Mouse (Mus musculus) right cerebral cortex, adult 2 months (tissue): ENCODE results near the gene Prss16.

Source experiments
- DNase-seq, 2 experiments: peaks; one replicate each; pipeline ENCODE4 v3.0.0; 2021 to 2022; ENCODE audit warnings: low spot score in 2 of 2

Gene Prss16

DNA sequence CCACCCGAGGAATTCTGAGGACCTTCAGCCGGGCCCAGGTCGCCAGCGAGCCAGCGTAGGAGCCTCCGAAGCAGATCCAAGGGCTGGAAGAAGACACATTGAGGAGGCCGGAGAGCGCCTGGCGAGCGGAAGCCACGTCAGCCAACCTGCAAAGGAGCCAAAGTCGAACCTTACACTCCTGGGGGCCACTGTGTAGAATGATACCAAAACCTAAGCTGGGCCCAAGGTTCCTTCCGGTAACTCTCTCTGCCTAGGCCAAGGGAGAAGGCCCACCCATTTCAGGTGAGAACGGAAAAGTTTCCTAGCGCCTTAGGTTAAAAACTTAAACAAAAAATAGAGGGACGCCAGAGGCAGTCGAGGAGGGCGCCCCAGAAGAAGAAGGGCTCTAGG, 2.4 kb downstream of the Prss16 start:
- no peak for DNase-seq

DNA sequence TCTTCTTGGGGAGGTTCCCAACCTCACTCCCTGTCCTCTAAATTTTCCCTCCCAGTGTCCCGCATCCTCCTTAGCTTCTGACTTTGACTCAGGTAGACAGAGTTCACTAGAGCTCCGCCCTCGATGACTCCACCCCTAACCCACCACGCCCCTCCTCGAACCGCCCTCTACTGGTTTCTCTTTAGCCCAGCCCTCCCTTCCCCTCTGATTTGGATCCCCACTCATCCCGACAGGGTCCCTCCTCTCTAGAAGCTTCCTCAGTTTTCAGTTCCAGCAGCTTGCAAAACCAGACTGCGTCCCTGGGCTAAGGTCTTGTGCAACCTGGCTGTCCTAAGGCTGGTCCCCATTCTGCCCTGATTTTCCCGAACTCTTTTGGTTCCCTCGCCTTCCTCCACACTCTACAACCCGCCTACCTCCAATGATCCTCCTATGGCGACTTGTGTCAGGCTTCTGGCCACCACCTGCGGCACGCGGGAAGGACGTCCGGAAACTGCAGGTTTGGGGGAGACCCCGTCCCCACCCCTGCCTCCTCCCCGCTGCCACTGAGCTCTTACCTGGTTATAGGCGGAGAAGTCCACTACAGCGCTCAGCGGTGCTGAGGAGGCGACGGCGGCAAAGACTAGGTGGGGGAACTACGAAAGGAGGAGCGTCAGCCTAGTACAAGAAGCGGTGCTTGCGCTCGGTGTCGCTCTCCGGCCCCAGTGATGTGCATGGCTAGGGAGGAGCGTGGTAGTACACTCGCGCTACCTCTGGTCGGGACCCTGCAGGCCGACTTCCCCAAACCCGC, 3.0 kb downstream of the Prss16 start:
- DNase-seq, result no peak

DNA sequence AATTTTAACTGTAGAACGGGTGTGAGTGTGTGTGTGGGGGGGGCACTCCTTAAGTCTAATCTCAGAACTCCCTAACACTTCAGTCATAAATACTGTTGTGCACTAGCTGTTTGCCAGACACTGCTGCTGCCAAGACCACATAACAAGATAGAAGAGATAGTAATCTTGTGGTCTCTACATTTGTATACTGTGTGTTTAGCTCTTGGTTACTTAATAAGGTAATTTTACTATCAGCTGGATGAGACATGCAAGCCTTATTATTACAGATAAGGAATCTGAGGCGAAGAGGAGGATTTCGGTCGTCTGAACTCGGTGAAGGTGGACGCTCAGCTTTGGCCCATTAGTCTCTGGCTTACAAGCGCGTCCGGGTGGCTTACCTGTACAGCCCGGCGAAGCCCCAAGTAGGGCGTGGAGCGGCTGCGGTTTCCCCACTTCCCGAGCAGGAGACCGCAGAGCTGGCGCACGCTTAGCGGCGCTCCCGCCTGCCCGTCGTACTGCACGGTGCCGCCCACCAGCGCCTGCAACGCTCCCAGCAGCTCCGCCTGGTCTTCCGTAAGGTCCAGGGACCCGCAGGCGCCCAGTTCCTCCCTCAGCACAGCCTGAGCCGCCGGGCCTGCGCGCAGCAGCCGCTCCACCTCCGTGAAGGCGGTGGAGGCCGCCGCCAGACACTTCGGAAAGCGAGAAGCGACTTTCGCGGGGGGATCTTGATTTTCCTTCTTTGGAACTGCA, 3.8 kb downstream of the Prss16 start:
- DNase-seq, result no peak

DNA sequence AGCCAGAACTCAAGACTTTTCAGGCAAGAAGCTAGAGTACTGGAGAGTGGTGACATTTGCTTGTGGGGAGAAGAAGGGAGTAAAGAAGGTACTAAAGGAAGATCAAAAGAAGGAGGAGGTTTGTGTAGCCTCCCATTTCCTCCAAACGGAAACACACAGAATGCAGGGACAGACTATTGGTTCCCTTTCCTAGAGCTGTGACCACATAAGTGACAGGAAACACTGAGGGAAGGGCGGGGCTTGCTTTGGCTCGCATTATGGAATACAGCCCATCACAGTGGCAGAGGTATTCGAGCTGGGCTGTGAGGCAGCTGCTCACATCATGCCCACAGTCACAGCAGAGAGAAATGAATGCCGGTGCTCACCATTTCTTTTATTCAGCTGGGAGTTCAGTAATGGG, 7.7 kb downstream of the Prss16 start:
- DNase-seq, result no peak

DNA sequence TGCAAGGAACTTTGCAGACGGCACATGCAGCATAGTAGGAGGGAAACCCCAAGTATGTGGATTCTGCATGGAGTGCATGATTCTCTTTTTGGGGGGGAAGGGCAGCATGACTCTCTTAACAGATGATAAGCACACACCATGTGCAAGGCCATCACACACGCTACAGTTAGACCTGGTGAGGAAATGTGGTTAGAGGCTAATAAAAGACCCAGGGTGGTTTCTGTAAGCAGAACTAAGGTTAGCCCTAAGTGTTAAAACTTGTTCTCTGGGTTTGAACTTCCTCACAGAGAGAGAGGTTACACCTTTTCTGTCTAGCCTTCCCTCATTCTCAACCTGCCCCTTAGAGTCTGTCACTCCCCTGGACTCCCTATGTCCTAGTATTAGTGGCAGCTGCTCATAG, 8.2 kb downstream of the Prss16 start:
- DNase-seq, result no peak

DNA sequence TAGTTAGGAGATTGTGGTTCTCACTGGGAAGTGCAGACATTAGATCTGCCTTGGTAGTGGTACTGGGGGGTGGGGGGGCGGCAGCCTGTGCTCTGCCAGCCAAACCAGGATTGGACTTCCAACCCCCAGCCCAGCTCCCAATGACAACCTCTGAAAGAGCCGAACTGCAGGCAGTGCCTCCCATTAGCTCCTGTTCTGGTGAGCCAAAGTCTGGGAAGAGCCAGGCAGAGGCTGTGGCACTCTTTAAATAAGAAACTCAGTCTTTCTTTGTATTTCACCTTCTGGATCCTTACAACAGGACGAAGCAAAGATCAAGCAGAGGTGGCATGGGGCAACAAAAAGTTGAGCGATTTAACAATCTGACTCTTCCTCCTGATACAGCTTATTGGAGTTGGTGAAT, 10.4 kb downstream of the Prss16 start:
- no peak for DNase-seq

DNA sequence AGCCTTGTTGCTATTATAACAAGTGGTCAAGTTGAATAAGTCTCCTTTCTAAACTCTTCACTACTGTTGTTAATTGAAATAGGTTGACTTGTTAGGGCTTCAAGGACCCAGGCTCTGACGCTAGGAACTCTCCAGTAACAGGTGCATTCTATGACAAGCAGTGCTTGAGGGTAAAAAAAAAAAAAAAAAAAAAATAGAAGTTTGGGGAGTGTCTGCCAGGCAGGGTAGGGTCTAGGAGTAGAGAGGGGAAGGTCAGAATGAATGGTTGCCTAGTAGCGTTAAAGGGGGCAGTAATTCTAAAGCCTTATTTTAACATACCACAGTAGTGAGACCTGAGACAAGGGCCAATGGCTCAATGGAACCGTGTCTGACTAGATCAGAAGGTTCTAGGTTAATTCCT, 11.1 kb downstream of the Prss16 start:
- DNase-seq, result no peak

DNA sequence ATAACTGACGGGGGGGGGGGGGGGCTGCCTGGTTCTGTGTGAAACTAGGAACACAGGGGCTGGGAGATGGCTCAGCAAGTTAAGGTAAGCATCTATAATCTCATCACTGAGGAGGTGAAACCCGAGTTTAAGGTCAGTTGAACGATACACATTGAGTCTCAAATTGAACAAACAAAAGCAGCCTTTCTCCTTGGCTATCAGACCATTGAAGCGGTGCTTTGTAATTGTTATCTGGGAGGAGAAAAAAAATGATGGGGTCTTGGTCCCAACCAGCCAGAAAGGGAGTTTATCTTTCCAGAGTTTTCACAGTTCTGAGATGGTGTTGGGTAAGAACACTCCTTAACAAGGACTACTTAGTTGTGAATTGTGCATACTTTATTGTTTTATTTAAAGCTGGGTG, 11.7 kb downstream of the Prss16 start:
- DNase-seq, result no peak

DNA sequence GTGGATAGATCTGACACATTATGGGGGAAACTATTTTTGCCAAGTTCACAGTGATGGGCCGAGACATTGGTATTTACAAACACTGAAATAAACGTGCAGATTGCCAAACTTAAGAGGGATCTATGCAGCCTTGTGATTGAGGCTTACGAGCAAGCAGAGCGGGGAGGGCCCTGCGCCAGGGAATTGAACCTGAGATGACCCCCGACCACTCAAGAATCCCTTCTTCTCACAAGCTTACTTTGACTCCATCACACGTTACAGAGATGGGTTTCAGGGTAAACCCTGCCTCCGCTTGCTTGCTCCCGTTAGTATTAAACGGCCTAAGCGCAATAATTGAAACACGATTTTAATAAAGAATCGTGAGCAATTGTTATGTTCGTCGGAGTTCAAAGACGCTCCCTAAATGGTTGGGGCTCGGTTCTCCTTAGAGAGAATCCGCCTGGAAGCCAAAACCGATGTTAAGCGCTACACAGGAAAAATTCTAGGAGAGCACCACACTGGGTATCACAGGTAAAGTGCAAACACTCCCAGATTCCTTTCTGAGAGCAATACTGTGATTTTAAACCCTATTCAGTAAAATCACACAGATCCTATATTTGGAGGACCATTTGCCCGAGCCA, 12.2 kb downstream of the Prss16 start:
- DNase-seq, result no peak

DNA sequence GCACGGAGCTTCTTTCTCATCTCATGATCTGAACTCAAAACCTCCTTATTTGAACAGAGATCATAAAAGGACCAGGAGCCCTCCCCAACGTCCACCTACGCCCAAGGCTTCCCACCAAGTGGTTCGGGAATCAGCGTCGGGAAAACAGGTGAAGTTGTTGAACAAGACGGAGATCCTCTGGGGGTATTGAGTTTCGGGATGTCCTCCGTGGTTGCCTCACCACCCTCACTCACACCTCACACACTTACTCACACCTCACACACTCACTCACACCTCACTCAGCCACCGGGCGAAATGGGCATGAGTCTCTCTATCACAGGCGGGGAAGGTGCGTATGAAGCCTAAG, 12.7 kb downstream of the Prss16 start:
- no peak for DNase-seq

DNA sequence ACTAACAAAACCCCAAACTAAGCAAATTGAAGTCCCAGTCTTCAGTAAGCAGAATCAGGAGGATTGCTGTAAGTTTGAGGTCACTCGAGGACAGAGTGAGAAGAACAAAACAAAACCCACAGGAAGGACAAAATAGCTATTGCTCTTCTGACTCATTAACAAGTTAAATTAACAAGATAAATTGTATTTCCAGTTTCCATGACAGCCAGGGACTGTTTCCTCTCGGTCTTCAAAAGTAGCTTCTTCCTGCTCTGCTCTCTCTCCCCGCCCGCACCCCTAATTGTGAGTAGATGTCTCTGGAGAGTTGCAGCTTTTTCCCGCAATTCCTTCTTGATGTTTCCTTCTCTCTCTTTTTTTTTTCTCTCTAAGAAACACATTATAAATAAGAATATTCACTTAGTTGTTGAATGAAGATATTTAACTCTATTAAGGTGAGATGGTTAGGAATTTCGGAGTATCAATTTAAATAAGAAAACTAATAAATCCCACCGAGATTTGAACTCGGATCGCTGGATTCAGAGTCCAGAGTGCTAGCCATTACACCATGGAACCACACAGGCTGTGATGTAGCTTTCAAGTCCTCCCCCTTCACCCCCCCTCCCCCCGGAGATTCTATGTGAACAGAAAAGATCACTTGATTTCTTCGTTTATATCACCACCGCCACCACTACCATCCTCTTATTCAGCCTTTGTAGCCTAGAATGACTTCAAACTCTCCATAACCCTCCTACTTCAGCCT, 13.3 kb downstream of the Prss16 start:
- no peak for DNase-seq

DNA sequence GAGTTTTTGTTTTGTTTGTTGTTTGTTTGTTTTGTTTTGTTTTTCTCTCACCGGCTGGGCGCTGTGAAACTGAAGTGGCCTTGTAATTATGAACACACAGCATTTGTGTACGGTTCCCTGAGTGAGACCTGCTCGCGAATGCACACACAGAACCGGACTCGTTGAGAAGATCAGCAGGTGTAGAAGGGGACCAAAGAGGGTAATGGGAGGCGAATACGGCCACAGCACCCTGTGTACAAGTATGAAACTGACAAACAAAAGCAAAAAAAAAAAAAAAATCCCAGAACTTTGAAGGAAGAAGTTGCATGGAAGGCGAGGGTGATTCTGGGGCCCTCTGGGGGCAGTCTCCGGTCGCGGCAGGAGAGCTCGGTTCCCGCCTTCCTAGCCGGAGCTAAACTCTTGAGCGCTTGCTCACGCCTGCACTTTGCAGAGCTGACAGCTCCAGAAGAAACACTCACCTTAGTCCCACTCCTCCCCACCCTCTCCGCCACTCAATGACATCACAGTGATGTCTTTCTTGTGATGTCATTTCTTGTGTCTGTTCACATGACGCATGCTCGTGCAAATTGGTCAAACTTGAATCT, 14.1 kb downstream of the Prss16 start:
- DNase-seq, result no peak

DNA sequence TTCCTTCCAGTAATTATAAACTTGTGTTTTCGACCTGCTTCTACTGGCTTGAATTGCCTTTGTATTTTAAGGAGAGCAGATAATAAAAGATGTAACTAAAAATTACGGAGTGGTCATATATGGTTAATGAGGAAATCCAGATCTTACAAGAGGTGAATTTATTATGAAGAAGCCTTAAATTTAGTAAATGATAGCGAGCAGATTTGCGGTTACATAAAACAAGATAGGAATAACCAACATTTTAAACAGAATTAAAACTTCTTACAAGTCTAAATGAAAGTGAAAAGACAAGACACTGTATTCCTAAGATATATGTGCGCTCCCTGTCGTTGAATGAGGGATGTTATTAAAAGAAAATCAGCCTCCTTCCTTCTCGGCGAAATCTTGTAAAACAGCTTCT, 14.6 kb downstream of the Prss16 start:
- no peak for DNase-seq

DNA sequence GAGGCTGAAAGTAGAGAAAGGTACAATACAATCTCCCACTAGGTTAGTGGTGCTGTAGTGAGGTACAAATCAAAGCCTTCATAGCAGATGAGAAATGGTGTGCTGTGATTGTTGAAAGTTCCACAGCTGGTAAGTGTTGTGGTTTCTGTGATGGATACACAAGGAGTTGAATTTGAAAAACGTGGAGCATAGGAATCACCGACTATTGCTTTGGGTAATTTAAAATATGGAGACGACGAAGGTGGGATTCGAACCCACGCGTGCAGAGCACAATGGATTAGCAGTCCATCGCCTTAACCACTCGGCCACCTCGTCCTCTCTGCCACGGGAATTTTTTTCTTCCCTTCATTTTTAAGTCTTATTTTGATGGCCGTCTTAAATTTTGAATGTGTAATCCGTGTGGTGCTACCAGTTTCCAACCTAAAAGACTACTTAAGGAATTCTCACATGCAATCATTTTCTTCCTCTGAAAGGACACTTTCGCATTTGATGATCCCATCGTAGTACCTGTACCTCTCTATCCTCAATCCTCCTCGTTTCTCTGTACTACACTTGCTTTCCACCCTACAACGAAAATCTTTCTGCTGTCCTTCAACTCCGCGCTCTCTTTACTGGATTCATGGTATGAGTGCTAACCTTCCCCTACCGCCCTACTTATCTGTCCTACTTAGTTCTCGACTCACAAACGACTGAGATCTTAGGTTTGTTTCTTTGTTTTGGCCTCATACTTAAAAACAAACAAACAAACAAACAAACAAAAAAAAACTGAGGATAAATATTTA, 15.4 kb downstream of the Prss16 start:
- peak; percentile 53 to 62 for DNase-seq

DNA sequence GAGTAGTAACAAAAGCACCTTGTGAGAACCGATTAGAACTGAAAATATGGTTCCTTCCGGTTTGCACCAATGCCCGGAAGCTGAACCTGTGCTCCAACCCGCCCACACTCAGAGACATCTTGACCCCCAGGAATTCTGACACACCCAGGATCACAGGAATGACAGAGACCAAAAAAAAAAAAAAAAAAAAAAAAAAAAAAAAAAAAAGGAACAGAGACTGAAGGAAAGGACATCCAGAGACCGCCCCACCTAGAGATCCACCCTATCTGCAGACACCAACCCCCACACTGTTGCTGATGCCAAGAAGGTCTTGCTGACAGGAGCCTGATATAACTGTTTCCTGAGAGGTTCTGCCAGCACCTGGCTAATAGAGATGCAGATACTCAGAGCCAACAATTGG, 17.0 kb downstream of the Prss16 start:
- no peak for DNase-seq

DNA sequence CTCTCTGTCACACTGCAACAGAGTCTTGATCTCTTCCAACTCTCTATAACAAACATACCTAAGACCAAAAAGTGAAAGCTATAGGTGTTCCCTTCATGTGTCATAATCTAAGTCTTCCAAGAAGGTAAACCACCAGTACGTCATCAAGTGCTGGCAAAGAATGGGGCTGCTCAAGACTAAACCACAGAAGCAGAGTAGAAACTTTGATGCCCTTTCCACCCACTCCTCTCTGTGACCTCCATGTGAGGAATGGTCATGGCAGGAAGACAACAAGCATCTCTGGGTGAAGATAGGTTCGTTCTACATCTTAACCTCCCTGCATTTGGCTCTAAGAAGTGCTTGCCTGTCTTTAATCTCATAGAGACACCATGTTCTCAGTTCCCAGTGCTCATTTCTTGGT, 25.1 kb downstream of the Prss16 start:
- DNase-seq, result no peak

DNA sequence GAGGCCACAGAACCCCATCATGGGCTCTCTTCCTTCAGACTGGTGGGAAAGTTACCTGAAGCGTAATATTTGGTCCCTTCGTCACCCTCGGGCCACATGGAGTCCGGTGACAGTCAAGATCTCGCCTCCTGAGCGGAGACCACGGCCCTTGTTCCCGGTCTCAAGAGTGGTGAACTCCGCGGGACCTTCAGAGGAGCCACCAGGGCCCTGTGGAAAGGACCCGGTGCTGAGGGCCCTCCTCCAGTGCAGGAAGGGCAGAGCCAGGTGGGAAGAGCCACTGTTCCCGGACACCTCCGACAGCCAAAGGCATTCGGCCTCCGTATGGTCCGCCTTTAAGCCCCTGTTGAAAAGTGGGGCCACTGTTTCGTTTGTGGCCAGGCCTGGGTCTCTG, 27.7 kb downstream of the Prss16 start:
- DNase-seq, result no peak

DNA sequence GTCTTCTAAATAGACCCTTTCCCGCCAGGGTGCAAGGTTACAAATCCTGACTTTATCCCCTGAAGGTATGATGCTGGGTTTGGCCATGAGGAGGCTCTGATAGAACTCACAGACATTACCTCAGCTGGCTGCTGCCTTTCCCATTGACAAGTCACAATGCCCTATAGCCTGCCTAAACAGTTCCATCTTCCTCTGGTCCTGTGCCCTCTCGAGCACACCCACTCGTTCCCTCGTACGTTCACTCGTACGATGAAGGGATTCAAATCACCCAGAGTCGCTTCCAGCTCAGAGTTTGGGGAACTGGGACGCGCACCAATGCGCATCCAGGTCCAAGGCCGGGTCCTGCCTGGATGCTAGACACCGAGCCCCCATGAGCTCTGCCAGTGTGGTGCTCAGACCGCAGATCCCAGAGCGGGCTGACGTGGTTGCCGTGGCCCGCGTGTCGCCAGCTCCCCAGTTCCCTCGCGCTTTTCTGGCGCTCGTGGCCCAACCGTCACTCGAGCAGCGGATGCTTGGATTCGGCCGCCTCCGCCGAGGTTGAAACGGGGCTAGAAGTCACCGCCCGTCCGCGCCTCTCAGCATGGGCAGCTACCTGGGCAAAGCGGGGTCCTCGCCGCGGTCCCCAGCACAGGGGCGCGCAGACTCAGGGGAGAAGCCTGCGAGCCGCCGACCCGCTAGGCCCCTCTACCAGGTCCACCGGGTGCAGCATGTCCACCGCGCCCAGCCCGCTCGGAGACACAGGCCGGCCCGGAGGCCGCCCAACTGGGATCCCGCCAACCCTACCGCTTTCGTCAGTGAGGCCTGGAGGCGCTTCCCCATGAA, 28.4 kb downstream of the Prss16 start, which contains the start of gene Pom121l2:
TSS of gene Pom121l2 (plus strand) at position 214 of the 822 bp plus-strand sequence.
- DNase-seq, result peak in 1 of 2 experiments; percentile 26

DNA sequence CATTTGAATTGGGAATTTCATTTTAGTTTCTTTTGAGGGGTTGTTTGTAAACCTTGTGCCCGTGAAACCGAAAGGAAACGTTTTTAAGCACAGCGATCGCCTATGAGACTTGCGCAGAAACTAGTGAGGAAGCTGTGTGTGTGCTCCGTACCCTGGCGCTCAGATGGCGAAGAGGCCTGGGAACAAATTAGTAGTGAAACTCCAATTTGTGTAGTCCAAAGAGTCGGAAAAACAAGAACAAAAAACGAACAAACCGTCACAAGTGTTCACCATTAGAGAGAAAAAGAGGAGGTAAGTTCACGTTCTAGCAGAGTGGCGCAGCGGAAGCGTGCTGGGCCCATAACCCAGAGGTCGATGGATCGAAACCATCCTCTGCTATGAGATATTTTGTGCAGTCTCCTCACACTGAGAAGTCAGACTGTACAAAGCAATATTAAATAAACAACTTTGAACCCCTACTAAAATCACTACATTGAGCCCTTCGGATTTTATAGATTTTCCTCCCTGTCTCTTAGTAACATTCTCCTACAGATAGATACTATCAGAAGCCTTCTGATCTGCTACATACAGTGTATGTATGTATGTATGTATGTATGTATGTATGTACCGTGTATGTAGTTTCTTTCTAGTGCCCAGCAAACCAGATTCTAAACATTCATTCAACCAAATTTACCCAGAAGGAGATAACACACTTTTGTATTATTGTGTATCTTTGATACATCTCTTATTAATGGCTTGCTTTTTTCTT, 34.6 kb downstream of the Prss16 start:
- peak; percentile 71 to 75 for DNase-seq
